Mouse (Mus musculus) heart, embryonic 16.5 days (tissue): ENCODE data around the gene Rpusd1. TPM values are rescaled to one million over a fixed set of nuclear protein-coding genes. Genes with fewer than 3 reads are reported as not detected.

Experiments
- ATAC-seq: fragments of 200-750 bp; cut with Nextera tagmentation; replicated peaks from 2 replicates; pipeline ENCODE4 v1.8.0; 2017; ENCODE audit warnings: moderate number of reproducible peaks; ENCODE audit not compliant: insufficient read depth, low FRiP score; ENCODE audit errors: extremely low read depth
- H3K27ac ChIP-seq: fragments of 300-500 bp; sonication (generic); 2 replicates; pipeline ENCODE4 v1.5.1; 2014; ENCODE audit warnings: mild to moderate bottlenecking, low read length, control low read depth, moderate library complexity
- H3K27me3 ChIP-seq: fragments of 300-500 bp; sonication (generic); 2 replicates; pipeline ENCODE4 v1.6.1; 2014; ENCODE audit warnings: low read length, mixed read lengths; ENCODE audit not compliant: control insufficient read depth, insufficient read depth
- H3K36me3 ChIP-seq: fragments of 300-500 bp; sonication (generic); 2 replicates; pipeline ENCODE4 v1.6.1; 2014; ENCODE audit not compliant: control insufficient read depth, insufficient read depth
- H3K4me1 ChIP-seq: fragments of 300-500 bp; sonication (generic); 2 replicates; pipeline ENCODE4 v1.6.1; 2014; ENCODE audit warnings: low read length, mixed read lengths; ENCODE audit not compliant: control insufficient read depth, insufficient read depth
- H3K4me2 ChIP-seq: fragments of 300-500 bp; sonication (generic); 2 replicates; pipeline ENCODE4 v1.6.1; 2014; ENCODE audit warnings: low read depth, mild to moderate bottlenecking, control low read depth, low read length
- H3K4me3 ChIP-seq: fragments of 300-500 bp; sonication (generic); 2 replicates; pipeline ENCODE4 v1.5.1; 2014; ENCODE audit warnings: mild to moderate bottlenecking, control low read depth, low read length
- H3K9ac ChIP-seq: fragments of 300-500 bp; sonication (generic); 2 replicates; pipeline ENCODE4 v1.6.1; 2014; ENCODE audit warnings: low read length, control low read depth
- H3K9me3 ChIP-seq: fragments of 300-500 bp; sonication (generic); replicated peaks from 2 replicates; pipeline ENCODE4 v1.6.1; 2016; ENCODE audit warnings: low read length; ENCODE audit not compliant: control insufficient read depth
- WGBS: fragments of 180-500 bp; shearing (Covaris S2); extraction: QIAGEN DNeasy Blood & Tissue Kit; methylation state at CpG from one replicate; pipeline ENCODE4 v1.1.7; 2014; 5-methylcytosine and 5-hydroxymethylcytosine counted together
- polyA plus RNA-seq: library from polyadenylated mRNA; unstranded; fragments of >200 nt; fragmentation: Nextera tagmentation; extraction: Ambion mirVana; gene quantifications from 2 replicates; pipeline ENCODE4 v1.2.1, GENCODE M21; 2015

Rpusd1 gene
- polyA plus RNA-seq: 12.7 and 13.7 TPM in 2 replicates

- H3K36me3 ChIP-seq: no peaks in the 10 kb centered on the region; the same call in 1 of the 2 replicates
- H3K4me2 ChIP-seq: peak within 1 kb of the TSS; percentile 99
- peaks cover 18% of the 10 kb centered on the region for H3K4me1 ChIP-seq
- peak within 1 kb of the TSS; percentile 51 for H3K27ac ChIP-seq
- WGBS: under 1% methylated on average over 37 of the region's 37 CpGs
- ATAC-seq: peak; percentile 99
- peak within 1 kb of the TSS; percentile 93 for H3K9ac ChIP-seq
- peak within 1 kb of the TSS; percentile 80 for H3K4me3 ChIP-seq
- no peaks in the 10 kb centered on the region for H3K27me3 ChIP-seq
- no peaks in the 10 kb centered on the region for H3K9me3 ChIP-seq
These were observed at the start of gene Rpusd1, which contains the start of gene Chtf18 for GRCm38 (mm10) chr17:25727265-25728008. Gene Rpusd1 (plus strand): TSS chr17:25727670. Gene Chtf18 (minus strand): TSS chr17:25727419.

GRCm38 (mm10) chr17:25677969-25678368, 49.5 kb upstream of the Rpusd1 start:
- WGBS: 58% methylated on average over 6 of the region's 6 CpGs
- Histone ChIP-seq H3K9me3 (no peaks in the 10 kb centered on the region), H3K27ac (no peak overlapping the region), H3K9ac (no peak overlapping the region), H3K4me1 (no peaks in the 10 kb centered on the region), H3K36me3 (no peaks in the 10 kb centered on the region), H3K4me2 (no peak overlapping the region), H3K4me3 (no peak overlapping the region), H3K27me3 (no peaks in the 10 kb centered on the region; the same call in 1 of the 2 replicates)
- no peak for ATAC-seq

GRCm38 (mm10) chr17:25679818-25680217, 47.7 kb upstream of the Rpusd1 start:
- Histone ChIP-seq H3K27me3 (peaks cover 7% of the 10 kb centered on the region), H3K9me3 (no peaks in the 10 kb centered on the region), H3K4me1 (no peaks in the 10 kb centered on the region), H3K4me2 (no peak overlapping the region), H3K27ac (no peak overlapping the region), H3K4me3 (no peak overlapping the region), H3K9ac (no peak overlapping the region), H3K36me3 (no peaks in the 10 kb centered on the region)
- 23% methylated on average over 5 of the region's 5 CpGs for WGBS
- ATAC-seq: no peak

- no peaks in the 10 kb centered on the region for H3K9me3 ChIP-seq
- H3K9ac ChIP-seq: no peak overlapping the region
- ATAC-seq: no peak
- no peaks in the 10 kb centered on the region for H3K36me3 ChIP-seq
- H3K4me2 ChIP-seq: no peak overlapping the region
- H3K27me3 ChIP-seq: peaks cover 7% of the 10 kb centered on the region
- 76% methylated on average over 4 of the region's 4 CpGs for WGBS
- H3K27ac ChIP-seq: no peak overlapping the region
- H3K4me3 ChIP-seq: no peak overlapping the region
- no peaks in the 10 kb centered on the region for H3K4me1 ChIP-seq
These were observed 45.8 kb upstream of the Rpusd1 start for GRCm38 (mm10) chr17:25681636-25682035.

- Histone ChIP-seq H3K36me3 (no peaks in the 10 kb centered on the region), H3K4me3 (no peak overlapping the region), H3K9me3 (no peaks in the 10 kb centered on the region), H3K27me3 (peaks cover 7% of the 10 kb centered on the region), H3K9ac (no peak overlapping the region), H3K27ac (no peak overlapping the region), H3K4me1 (no peaks in the 10 kb centered on the region), H3K4me2 (no peak overlapping the region)
- no peak for ATAC-seq
- 41% methylated on average over 7 of the region's 7 CpGs for WGBS
These were observed 41.1 kb upstream of the Rpusd1 start for GRCm38 (mm10) chr17:25686323-25686722.

GRCm38 (mm10) chr17:25688922-25689321, 38.5 kb upstream of the Rpusd1 start:
- Histone ChIP-seq H3K9me3 (no peaks in the 10 kb centered on the region), H3K4me2 (no peak overlapping the region), H3K36me3 (no peaks in the 10 kb centered on the region), H3K27ac (no peak overlapping the region), H3K27me3 (peaks cover 7% of the 10 kb centered on the region), H3K9ac (no peak overlapping the region), H3K4me1 (no peaks in the 10 kb centered on the region), H3K4me3 (no peak overlapping the region)
- ATAC-seq: no peak
- WGBS: 71% methylated on average over 4 of the region's 4 CpGs

GRCm38 (mm10) chr17:25696263-25696662, 31.2 kb upstream of the Rpusd1 start:
- Histone ChIP-seq H3K4me1 (no peaks in the 10 kb centered on the region), H3K27me3 (no peaks in the 10 kb centered on the region; the same call in 1 of the 2 replicates), H3K27ac (no peak overlapping the region), H3K4me3 (no peak overlapping the region), H3K9me3 (no peaks in the 10 kb centered on the region), H3K36me3 (no peaks in the 10 kb centered on the region), H3K9ac (no peak overlapping the region), H3K4me2 (no peak overlapping the region)
- 29% methylated on average over 1 of the region's 1 CpGs for WGBS
- ATAC-seq: no peak

GRCm38 (mm10) chr17:25698446-25698845, 29.0 kb upstream of the Rpusd1 start:
- no peaks in the 10 kb centered on the region; the same call in 1 of the 2 replicates for H3K27me3 ChIP-seq
- no peak overlapping the region for H3K4me2 ChIP-seq
- H3K27ac ChIP-seq: no peak overlapping the region
- H3K36me3 ChIP-seq: no peaks in the 10 kb centered on the region
- H3K9ac ChIP-seq: no peak overlapping the region
- no peaks in the 10 kb centered on the region for H3K4me1 ChIP-seq
- no peaks in the 10 kb centered on the region for H3K9me3 ChIP-seq
- 14% methylated on average over 7 of the region's 7 CpGs for WGBS
- no peak overlapping the region for H3K4me3 ChIP-seq
- ATAC-seq: no peak

- Histone ChIP-seq H3K4me2 (no peak overlapping the region), H3K4me3 (no peak overlapping the region), H3K36me3 (no peaks in the 10 kb centered on the region), H3K27me3 (no peaks in the 10 kb centered on the region; the same call in 1 of the 2 replicates), H3K9ac (no peak overlapping the region), H3K27ac (no peak overlapping the region), H3K9me3 (no peaks in the 10 kb centered on the region), H3K4me1 (no peaks in the 10 kb centered on the region)
- 58% methylated on average over 9 of the region's 9 CpGs for WGBS
- ATAC-seq: no peak
These were observed 26.5 kb upstream of the Rpusd1 start for GRCm38 (mm10) chr17:25700863-25701496.
